Mouse (Mus musculus): ENCODE results near the gene Pde11a. TPM values are rescaled to one million over a fixed set of nuclear protein-coding genes. Genes with fewer than 3 reads are reported as not detected.
"Not testable (repeated sequence)": the region's sequence is repeated elsewhere in the genome, so short reads cannot be mapped to it uniquely, and the experiment has no call there.

Gene Pde11a
- total RNA-seq, 1 experiment from 2014 or later = not detected

- not testable (repeated sequence) for ATAC-seq (replicated peaks; ENCODE audit: low read depth, poor library complexity, severe bottlenecking)
These were observed 357.6 kb downstream of the Pde11a start for GRCm38 (mm10) chr2:75980933-75981439.

GRCm38 (mm10) chr2:75977752-75978368, 360.7 kb downstream of the Pde11a start, which contains the start of gene Ttc30a2:
Gene Ttc30a2 (minus strand): TSS chr2:75978170.
- peak; percentile 43 for ATAC-seq (replicated peaks; ENCODE audit: low read depth, poor library complexity, severe bottlenecking)

GRCm38 (mm10) chr2:75976070-75976469, 362.5 kb downstream of the Pde11a start:
- ATAC-seq (replicated peaks; ENCODE audit: low read depth, poor library complexity, severe bottlenecking) = not testable (repeated sequence)

GRCm38 (mm10) chr2:75974131-75974530, 364.4 kb downstream of the Pde11a start:
- ATAC-seq (replicated peaks; ENCODE audit: low read depth, poor library complexity, severe bottlenecking) = no peak

GRCm38 (mm10) chr2:75964972-75965371, 373.6 kb downstream of the Pde11a start:
- peak; percentile 82 for ATAC-seq (replicated peaks; ENCODE audit: low read depth, poor library complexity, severe bottlenecking)

DNA sequence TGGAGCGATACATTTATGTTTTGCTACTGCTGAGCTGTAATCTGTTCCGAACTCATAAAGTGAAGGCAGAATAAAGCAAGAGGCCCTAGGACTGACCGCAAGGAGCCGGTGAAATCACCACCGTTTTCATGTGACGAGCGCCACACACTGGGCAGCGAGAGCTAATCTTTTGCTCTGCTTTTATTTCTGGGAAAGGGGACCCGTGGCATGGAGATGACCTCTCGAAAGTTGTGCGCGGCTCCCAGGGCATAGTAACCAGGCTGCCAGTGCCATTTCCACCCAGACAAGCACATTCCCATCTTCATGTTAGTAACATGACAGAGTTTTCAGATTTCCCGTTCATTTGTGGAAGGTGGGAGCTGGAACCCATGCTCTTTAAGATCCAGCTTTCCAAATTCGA, 374.1 kb downstream of the Pde11a start:
- ATAC-seq (replicated peaks; ENCODE audit: low read depth, poor library complexity, severe bottlenecking) = peak; percentile 80

DNA sequence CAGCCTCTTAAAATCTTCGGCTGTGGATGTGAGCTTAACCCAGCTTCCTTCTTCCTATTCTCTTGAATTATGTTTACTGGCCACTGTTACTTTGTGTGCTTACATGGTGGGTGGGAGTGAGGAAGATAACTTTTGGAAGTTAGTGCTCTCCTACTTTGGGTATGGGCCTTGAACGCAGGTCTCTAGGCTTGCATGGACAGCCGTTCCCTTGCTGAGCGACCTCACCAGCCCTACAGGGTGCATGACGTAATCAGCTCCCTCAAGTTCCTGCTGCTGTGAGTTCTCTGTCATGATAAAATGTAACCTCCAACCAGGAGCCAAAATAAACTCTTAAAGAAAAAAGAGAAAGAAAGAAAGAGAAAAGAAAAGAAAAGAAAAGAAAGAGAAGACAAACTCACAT, 374.5 kb downstream of the Pde11a start:
- 0 out of 2 replicates have a peak, but pooled peaks have one; percentile 37 for ATAC-seq (replicated peaks; ENCODE audit: low read depth, poor library complexity, severe bottlenecking)

GRCm38 (mm10) chr2:75963211-75963840, 375.2 kb downstream of the Pde11a start:
- ATAC-seq (replicated peaks; ENCODE audit: low read depth, poor library complexity, severe bottlenecking) = no peak

- ATAC-seq (replicated peaks; ENCODE audit: low read depth, poor library complexity, severe bottlenecking) = no peak
These were observed 377.9 kb downstream of the Pde11a start for GRCm38 (mm10) chr2:75960366-75961330.

GRCm38 (mm10) chr2:75959850-75960365, 378.7 kb downstream of the Pde11a start:
- ATAC-seq (replicated peaks; ENCODE audit: low read depth, poor library complexity, severe bottlenecking) = no peak

- no peak for ATAC-seq (replicated peaks; ENCODE audit: low read depth, poor library complexity, severe bottlenecking)
These were observed 379.3 kb downstream of the Pde11a start for GRCm38 (mm10) chr2:75959183-75959849.

DNA sequence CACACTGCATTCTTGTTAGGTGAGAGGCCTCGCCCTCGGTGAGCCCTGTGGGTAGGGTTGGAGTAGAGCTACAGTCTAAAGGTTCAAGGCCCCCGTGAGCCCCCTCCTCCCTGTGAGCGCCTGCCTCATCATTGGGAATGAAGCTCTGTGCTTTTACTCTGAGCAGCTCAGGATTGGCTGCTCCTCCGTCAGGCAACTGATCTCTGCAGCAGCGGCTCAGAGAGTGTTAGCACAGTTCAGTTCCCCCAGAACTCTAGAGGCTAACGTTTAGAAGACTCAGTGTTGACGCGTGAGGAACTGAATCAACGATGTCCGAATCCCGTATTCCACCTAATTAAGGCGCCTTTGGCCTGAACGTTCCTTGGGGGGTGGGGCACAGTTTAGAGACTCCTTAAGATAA, 382.9 kb downstream of the Pde11a start:
- no peak for ATAC-seq (replicated peaks; ENCODE audit: low read depth, poor library complexity, severe bottlenecking)

DNA sequence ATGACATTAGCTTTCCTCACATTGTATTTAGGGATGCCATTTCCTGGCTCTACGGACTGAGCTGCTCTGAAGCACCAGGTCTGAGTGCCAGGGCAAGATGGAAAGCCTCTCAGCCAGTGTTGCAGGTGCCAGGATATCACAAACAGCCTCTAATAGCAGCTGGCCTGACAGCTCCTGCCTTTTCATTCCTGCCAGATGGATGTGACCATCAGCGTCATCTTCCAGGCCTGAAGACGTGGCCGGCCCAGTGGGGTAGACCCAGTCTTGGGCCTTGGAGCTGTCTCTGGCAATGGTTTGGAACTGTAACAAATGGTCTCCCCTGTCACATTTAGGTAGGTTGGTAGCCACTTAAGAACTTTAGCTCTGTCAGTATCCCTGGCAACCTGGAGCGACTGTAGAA, 385.3 kb downstream of the Pde11a start:
- ATAC-seq (replicated peaks; ENCODE audit: low read depth, poor library complexity, severe bottlenecking) = no peak

- no peak for ATAC-seq (replicated peaks; ENCODE audit: low read depth, poor library complexity, severe bottlenecking)
These were observed 387.9 kb downstream of the Pde11a start for GRCm38 (mm10) chr2:75950685-75951084.

Other genes with a start within 250 kb of the Pde11a start
- not detected in 2 replicates for gene Cyct, start 21.7 kb upstream of the Pde11a start, total RNA-seq (2017)
- gene Rbm45, start 31.2 kb upstream of the Pde11a start, total RNA-seq (2017) = 35.3 and 47.3 TPM in 2 replicates
- not detected in 2 replicates for gene Osbpl6, start 67.7 kb upstream of the Pde11a start, total RNA-seq (2017)

Data from common myeloid progenitor, adult 5-6 weeks (primary cell).